Mouse (Mus musculus): ENCODE data around the gene Gm12830. TPM values are rescaled to one million over a fixed set of nuclear protein-coding genes. Genes with fewer than 3 reads are reported as not detected.

Gm12830 gene
- polyA plus RNA-seq, 1 experiment from 2014 or later = not detected

DNA sequence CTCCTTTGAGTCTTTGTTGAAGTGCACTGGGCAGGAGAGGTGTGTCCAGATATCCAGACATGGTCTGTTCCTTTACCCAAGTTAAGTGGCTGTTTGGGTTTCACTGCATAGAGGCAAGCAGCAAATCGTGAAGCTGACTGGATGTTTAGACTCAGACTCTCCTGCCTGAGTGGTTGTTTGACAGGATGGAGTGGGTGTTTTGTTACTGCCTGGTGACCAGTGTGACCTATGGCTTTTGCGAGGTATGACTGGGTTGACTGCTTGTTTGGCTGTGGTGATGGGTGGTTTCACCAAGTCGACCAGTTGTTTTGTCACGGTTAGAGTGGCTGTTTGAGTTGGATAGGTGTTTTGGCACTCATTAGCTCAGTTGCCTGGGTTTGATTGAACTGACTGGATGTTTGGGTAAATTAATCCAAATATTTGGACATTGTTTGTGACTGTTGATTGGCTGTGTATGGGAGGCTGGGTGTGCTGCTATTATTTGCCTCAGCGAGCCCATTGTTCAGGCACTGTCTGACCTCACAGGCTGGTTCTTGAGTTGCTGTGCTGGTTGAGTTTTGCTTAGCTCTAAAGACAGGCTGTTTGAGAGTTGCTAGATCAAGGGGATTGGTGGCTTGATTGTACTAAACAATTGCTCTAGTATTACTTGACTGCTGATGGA is 24.1 kb upstream of the Gm12830 start:
- Histone ChIP-seq H3K9me3 (replicated peaks) (no peaks in the 10 kb centered on the region), H3K4me2 (no peak overlapping the region), H3K9ac (replicated peaks) (no peak overlapping the region), H3K27ac (replicated peaks) (no peak overlapping the region), H3K27me3 (replicated peaks) (0 out of 2 replicates have a peak, but pooled peaks cover 2% of the 10 kb centered on the region), H3K4me3 (replicated peaks) (no peak overlapping the region), H3K4me1 (0 out of 2 replicates have a peak, but pooled peaks cover 6% of the 10 kb centered on the region), H3K36me3 (no peaks in the 10 kb centered on the region)
- ATAC-seq (ENCODE audit: low FRiP score) = no peak
- 57% methylated on average over 5 of the region's 5 CpGs for WGBS

DNA sequence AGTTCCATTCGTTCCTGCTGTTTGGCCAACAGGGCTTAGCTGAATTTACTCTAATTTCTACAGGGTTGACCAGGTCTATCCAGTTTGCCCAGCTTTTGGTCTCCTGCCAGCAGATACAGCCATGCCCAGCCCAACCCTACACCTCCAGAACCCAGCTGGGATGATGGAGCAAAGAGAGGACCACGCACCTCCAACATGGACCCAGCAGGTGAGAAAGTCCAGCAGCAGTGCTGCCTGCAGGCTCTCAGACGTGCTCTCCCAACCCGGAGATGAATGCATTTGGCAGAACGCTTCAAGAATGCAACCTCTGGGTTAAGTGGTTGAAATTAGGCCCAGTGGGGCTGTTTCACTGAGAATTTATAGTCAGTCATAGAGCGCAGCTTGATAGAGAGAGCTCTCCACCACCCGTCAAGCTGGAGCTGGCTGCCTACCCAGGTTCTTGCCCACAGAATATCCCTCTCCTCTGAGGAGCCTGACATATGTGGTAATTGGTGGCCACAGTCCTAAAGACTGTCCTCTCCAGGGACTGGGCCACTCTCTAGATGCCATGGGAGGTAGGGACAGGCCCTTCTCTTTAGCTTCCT is 23.4 kb upstream of the Gm12830 start:
- Histone ChIP-seq H3K4me1 (0 out of 2 replicates have a peak, but pooled peaks cover 6% of the 10 kb centered on the region), H3K36me3 (no peaks in the 10 kb centered on the region), H3K27ac (replicated peaks) (no peak overlapping the region), H3K9ac (replicated peaks) (no peak overlapping the region), H3K9me3 (replicated peaks) (no peaks in the 10 kb centered on the region), H3K4me2 (no peak overlapping the region), H3K4me3 (replicated peaks) (no peak overlapping the region), H3K27me3 (replicated peaks) (no peaks in the 10 kb centered on the region)
- WGBS = 29% methylated on average over 7 of the region's 7 CpGs
- 0 out of 2 replicates have a peak, but pooled peaks have one; percentile 24 for ATAC-seq (ENCODE audit: low FRiP score)

DNA sequence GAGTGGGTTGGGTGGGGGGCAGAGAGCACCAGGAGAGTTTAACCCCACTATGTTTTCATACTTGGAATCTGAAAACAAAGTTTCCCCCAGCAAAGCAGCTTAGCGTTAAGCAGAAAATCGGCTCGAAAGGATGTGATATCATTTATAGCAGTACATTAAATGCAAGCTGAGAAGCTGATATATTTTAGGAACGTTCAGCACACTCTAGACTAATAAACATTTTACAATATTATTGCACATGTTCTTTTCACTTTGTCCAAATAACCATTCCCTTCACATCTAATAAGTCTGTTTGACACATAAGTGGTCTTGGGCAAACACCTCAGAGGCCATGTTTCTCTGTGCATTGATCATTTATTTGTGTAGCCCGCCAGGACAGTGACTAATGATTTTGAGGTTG is 17.4 kb upstream of the Gm12830 start:
- no peak overlapping the region for H3K4me3 ChIP-seq (replicated peaks)
- H3K9ac ChIP-seq (replicated peaks) = no peak overlapping the region
- H3K9me3 ChIP-seq (replicated peaks) = no peaks in the 10 kb centered on the region
- H3K4me2 ChIP-seq = no peak overlapping the region
- no peak for ATAC-seq (ENCODE audit: low FRiP score)
- H3K27me3 ChIP-seq (replicated peaks) = 0 out of 2 replicates have a peak, but pooled peaks cover 4% of the 10 kb centered on the region
- H3K27ac ChIP-seq (replicated peaks) = no peak overlapping the region
- H3K36me3 ChIP-seq = no peaks in the 10 kb centered on the region
- no peaks in the 10 kb centered on the region for H3K4me1 ChIP-seq
- 78% methylated on average over 5 of the region's 5 CpGs for WGBS

DNA sequence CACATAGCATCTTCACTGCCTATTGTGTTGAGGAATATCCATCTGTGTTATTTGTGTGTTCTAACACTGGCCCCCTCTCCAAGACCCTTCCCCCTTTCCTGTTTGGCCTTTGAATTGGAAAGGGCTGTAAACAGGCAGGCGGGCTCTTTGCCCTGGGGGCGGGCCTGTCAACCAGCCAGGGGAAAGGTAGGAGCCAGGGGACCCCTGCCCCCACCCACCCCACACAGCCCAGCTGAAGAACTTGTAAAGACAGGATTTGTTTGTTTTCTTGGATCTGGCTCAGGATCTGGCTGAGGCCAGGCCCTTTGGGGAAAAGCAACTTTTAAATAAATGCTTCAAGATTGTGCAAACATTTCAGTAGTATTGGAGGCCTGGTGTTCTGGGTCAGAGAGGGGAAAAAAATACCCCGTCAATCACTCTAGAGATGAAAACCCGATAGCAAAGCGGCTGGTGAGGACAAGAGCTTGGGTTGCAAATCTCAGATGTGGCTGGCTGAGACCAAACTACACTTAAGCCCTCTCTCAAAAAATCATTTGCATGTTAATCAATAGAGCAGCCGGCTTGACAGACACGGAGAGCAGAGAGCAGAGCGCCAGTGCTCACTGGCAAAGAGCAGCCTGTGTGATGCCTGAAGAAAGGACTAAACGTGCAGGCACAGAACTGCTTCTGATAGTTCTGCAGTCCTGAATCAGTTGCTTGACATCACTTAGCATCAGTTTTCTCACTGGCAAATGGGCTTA is 2.4 kb upstream of the Gm12830 start:
- 15% methylated on average over 9 of the region's 9 CpGs for WGBS

DNA sequence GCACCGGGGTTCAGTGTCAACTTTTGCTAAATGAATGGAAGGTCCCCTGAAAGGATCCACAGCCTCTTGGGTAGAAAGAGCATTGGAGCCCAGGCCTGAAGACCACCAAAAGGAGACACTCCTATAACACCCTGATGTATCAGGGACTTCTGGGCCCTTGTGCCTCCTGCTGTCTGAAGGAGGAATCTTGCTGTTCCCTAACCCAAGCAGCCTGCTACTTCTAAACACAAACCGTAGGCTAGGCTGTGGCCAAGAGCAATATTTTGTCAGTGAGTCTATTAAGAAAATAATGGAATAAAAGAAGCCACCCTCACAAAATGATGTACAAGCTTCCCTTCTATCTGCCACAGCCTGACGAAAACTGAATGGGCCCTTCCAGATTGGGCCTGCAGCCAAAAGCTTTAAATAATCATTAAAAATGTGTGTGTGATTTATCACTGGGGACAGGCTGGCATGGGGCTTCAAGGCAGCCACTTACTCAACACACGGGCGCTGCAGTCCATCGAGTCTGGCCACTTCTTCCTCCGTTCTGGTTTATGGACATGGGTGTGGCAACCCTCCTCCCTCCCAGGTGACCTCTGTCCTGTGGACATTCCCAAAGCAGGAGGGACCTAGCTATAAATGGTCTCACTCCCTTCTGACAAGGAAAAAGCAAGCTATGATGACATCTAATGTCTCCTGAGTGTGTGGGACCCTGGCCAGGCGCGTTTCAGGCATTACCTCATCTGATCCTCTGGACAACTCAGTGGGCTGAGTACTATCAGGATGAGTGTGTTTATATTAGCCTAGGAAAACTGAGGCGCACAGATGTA is 13.5 kb downstream of the Gm12830 start:
- WGBS = 61% methylated on average over 10 of the region's 10 CpGs
- Histone ChIP-seq H3K36me3 (no peaks in the 10 kb centered on the region), H3K9me3 (replicated peaks) (no peaks in the 10 kb centered on the region), H3K27me3 (replicated peaks) (peaks cover 23% of the 10 kb centered on the region), H3K27ac (replicated peaks) (no peak overlapping the region), H3K4me1 (no peaks in the 10 kb centered on the region), H3K4me2 (no peak overlapping the region), H3K9ac (replicated peaks) (no peak overlapping the region), H3K4me3 (replicated peaks) (no peak overlapping the region)
- ATAC-seq (ENCODE audit: low FRiP score) = no peak

More for the DNA sequence above, 2.4 kb upstream of the Gm12830 start:
- no peak overlapping the region for H3K9ac ChIP-seq (replicated peaks)
- H3K36me3 ChIP-seq = no peaks in the 10 kb centered on the region
- peaks cover 21% of the 10 kb centered on the region for H3K27me3 ChIP-seq (replicated peaks)
- H3K4me3 ChIP-seq (replicated peaks) = no peak overlapping the region
- H3K9me3 ChIP-seq (replicated peaks) = no peaks in the 10 kb centered on the region
- peaks cover 18% of the 10 kb centered on the region for H3K4me1 ChIP-seq
- no peak for ATAC-seq (ENCODE audit: low FRiP score)
- no peak overlapping the region for H3K27ac ChIP-seq (replicated peaks)
- no peak overlapping the region for H3K4me2 ChIP-seq

DNA sequence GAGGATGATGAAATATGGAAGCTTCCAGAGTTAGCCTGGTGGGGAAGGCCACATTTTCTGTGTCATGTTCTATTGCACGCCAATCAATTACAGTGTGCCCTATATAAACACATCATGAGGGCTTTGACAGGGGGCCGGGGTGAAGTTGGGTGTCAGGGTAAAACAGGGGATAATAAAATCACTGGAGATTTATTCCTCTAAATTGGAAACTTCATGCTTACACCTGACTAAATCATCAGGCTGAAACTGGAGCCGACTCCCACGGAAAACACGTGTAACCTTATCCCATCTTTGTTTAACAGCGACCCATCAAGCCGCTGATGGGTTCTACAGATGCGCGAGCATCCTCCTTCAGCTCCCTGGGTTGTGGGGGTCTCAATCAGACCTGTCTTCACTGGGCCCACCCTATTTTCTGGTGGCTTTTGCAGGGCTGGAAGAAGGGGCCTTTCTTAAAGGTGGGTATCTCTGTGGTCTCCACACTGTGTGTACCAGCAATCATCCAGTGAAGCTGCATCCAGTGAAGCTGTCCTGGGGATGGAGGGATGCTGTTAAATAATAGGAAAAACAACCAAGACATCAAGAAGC is 19.9 kb downstream of the Gm12830 start:
- 55% methylated on average over 9 of the region's 9 CpGs for WGBS
- no peak overlapping the region for H3K4me2 ChIP-seq
- H3K27ac ChIP-seq (replicated peaks) = no peak overlapping the region
- H3K9me3 ChIP-seq (replicated peaks) = no peaks in the 10 kb centered on the region
- H3K4me3 ChIP-seq (replicated peaks) = no peak overlapping the region
- no peak overlapping the region for H3K9ac ChIP-seq (replicated peaks)
- H3K27me3 ChIP-seq (replicated peaks) = peaks cover 67% of the 10 kb centered on the region
- no peak for ATAC-seq (ENCODE audit: low FRiP score)
- H3K36me3 ChIP-seq = no peaks in the 10 kb centered on the region
- H3K4me1 ChIP-seq = peaks cover 14% of the 10 kb centered on the region

DNA sequence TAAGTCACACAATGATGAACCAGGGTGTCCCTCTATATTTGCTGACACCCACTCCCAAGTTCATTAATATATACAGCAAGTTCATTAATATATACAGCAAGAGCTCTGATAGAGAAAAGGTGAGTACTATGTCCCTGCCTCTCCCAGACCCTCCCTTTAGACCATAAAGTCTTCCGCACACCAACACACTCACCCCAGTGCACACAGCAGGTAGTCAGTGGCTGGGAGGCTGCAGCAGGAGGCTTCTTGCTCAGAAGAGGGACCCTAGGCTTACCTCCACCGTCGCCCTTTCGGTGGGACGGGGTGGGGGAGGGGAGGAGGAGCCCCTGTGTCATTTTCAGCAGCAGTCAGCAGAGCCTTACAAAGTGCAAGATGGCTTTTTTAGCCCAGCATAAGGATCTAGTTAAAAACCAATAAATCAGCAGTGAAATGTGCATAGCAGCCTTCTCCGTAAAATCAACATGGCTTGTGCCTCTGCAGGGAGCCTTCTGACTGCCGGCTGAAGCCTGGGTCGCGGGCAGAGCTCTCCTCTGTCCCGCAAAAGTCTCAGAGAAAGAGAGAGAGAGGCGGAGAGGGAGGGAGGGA is 20.9 kb downstream of the Gm12830 start:
- Histone ChIP-seq H3K4me2 (peak overlapping the region; percentile 34), H3K9me3 (replicated peaks) (no peaks in the 10 kb centered on the region), H3K9ac (replicated peaks) (no peak overlapping the region), H3K27me3 (replicated peaks) (peaks cover 59% of the 10 kb centered on the region), H3K27ac (replicated peaks) (no peak overlapping the region), H3K36me3 (no peaks in the 10 kb centered on the region), H3K4me3 (replicated peaks) (peak overlapping the region; percentile 13; the same call in 1 of the 2 replicates), H3K4me1 (peaks cover 14% of the 10 kb centered on the region)
- 4% methylated on average over 7 of the region's 11 CpGs for WGBS
- peak; percentile 29; the same call in 1 of the 2 replicates for ATAC-seq (ENCODE audit: low FRiP score)

DNA sequence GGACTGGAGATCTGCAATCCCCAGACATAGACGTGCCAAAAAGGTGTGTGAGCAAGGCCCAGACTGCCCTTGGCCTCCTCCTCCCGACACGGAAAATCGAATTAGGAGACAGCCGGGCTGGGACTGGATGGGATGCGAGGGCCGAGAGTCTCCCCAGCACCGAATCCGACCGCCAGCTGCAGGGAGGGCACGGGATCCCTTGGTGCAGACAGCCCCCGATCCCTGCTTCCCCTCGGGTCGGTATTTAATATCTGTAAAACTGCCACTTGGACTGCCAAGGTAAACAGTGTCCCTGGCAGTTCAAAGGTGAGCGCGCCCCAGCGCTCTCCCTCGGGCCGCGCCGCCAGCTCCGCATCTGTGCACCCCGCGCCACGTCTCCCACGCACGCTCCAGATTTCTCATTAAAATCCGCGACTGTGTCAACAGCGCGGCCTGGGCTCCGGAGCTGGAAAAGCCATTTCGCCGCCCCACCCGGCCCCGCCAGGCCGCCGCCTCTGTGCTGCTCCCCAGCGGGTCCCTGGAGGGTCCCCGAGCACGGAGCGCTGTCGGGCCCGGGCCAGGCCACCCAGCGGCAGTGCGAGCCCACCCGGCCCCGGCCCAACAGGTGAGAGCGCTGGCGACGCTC is 21.7 kb downstream of the Gm12830 start:
- Histone ChIP-seq H3K27ac (replicated peaks) (no peak overlapping the region), H3K4me1 (peaks cover 14% of the 10 kb centered on the region), H3K4me2 (peak overlapping the region; percentile 95), H3K9me3 (replicated peaks) (no peaks in the 10 kb centered on the region), H3K9ac (replicated peaks) (peak overlapping the region; percentile 53), H3K4me3 (replicated peaks) (peak overlapping the region; percentile 48), H3K27me3 (replicated peaks) (peaks cover 57% of the 10 kb centered on the region), H3K36me3 (no peaks in the 10 kb centered on the region)
- peak; percentile 60 for ATAC-seq (ENCODE audit: low FRiP score)
- WGBS = 1% methylated on average over 51 of the region's 51 CpGs

DNA sequence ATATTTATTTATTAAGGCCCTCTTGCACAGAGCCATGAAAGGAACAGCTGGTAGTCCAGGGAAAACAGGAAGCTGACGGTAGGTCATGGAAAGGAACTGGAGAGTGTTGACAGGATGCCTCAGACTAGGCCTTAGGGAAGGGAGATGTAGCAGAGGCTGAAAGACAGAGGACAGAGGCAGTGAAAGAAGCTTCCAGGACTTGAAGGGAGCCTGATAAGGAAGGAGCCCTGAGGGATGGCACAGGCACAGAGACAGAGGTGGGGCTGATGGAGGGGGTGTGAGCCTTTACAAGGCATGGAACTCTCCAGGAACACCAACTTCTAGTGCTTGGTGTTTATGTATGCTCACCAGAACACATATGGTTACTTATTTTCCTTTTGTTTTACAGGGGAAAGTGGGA is 23.1 kb downstream of the Gm12830 start:
- Histone ChIP-seq H3K9me3 (replicated peaks) (no peaks in the 10 kb centered on the region), H3K4me1 (peaks cover 14% of the 10 kb centered on the region), H3K4me3 (replicated peaks) (no peak overlapping the region), H3K27me3 (replicated peaks) (peaks cover 45% of the 10 kb centered on the region), H3K9ac (replicated peaks) (no peak overlapping the region), H3K27ac (replicated peaks) (no peak overlapping the region), H3K4me2 (no peak overlapping the region), H3K36me3 (no peaks in the 10 kb centered on the region)
- ATAC-seq (ENCODE audit: low FRiP score) = no peak
- 71% methylated on average over 1 of the region's 1 CpGs for WGBS

DNA sequence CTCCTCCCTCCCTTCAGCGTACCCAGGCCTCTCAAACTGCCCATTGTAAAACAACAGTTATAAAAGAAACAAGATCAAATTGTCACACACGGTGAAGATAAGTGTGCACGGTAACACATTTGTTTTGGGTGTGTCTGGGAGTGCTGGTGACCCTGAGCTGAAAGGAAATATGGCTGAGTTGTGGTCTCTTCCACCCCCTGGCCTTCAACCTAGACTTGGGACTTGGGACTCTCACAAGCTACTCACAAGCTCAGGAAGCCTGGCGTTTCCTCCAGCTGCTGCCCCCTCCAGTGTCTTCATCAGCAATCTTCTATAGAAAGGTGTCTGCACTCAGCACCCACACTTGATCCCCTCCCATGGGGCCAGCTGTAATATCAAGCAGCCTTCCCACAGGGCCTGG is 24.1 kb downstream of the Gm12830 start:
- peaks cover 45% of the 10 kb centered on the region for H3K27me3 ChIP-seq (replicated peaks)
- H3K36me3 ChIP-seq = no peaks in the 10 kb centered on the region
- no peak overlapping the region for H3K4me2 ChIP-seq
- no peaks in the 10 kb centered on the region for H3K9me3 ChIP-seq (replicated peaks)
- 32% methylated on average over 4 of the region's 4 CpGs for WGBS
- H3K4me3 ChIP-seq (replicated peaks) = no peak overlapping the region
- H3K4me1 ChIP-seq = peaks cover 14% of the 10 kb centered on the region
- no peak overlapping the region for H3K27ac ChIP-seq (replicated peaks)
- ATAC-seq (ENCODE audit: low FRiP score) = no peak
- no peak overlapping the region for H3K9ac ChIP-seq (replicated peaks)

All from neural tube, embryonic 15.5 days (tissue).